Mouse (Mus musculus): ENCODE data around the gene Dtx3l. TPM values are rescaled to one million over a fixed set of nuclear protein-coding genes. Genes with fewer than 3 reads are reported as not detected.
"Not testable (repeated sequence)": the region's sequence is repeated elsewhere in the genome, so short reads cannot be mapped to it uniquely, and the experiment has no call there.

The Dtx3l gene
- polyA plus RNA-seq, 1 experiment, result 8.1 TPM

DNA sequence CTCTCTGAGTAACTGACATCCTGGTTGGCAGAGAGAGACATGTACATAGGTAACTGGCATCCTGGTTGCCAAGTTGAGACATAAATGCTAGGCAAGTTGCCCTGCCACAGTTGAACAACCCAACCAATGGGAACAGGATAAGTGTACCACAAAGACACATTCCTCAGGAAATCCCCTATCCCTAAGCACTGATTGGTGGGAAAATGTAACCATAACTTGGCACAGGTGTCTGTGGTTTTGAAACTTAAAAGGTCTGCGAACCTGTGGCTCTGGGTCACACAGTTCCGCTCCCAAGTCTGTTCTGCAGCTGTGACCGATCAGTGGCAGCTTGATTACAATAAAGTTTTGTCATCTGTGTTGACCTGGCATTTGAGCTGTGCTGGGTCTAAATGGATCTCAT lies 33.6 kb downstream of the Dtx3l start:
- Histone ChIP-seq H3K27me3 (ENCODE audit: control insufficient read depth, insufficient read depth, low read length) (no peaks in the 10 kb centered on the region), H3K27ac (ENCODE audit: insufficient read depth, low read length) (no peak overlapping the region), H3K36me3 (ENCODE audit: control insufficient read depth, insufficient read depth, low read length) (no peaks in the 10 kb centered on the region), H3K4me3 (ENCODE audit: extremely low read depth, insufficient read depth, insufficient read length) (no peak overlapping the region), H3K4me1 (ENCODE audit: control insufficient read depth, insufficient read depth, insufficient read length) (peaks cover 2% of the 10 kb centered on the region; the same call in 1 of the 2 replicates)
- WGBS, result 52% methylated on average over 3 of the region's 3 CpGs
- TF ChIP-seq CTCF (IDR thresholded peaks at IDR 0.05; ENCODE audit: extremely low read depth, insufficient read depth, insufficient read length, insufficient replicate concordance), result no peak
- TF ChIP-seq POLR2A (IDR thresholded peaks at IDR 0.05; ENCODE audit: low read depth, low read length), result no peak
- DNase-seq (ENCODE audit: low read depth in 1 of 2, low spot score in 2 of 2), result no peak

DNA sequence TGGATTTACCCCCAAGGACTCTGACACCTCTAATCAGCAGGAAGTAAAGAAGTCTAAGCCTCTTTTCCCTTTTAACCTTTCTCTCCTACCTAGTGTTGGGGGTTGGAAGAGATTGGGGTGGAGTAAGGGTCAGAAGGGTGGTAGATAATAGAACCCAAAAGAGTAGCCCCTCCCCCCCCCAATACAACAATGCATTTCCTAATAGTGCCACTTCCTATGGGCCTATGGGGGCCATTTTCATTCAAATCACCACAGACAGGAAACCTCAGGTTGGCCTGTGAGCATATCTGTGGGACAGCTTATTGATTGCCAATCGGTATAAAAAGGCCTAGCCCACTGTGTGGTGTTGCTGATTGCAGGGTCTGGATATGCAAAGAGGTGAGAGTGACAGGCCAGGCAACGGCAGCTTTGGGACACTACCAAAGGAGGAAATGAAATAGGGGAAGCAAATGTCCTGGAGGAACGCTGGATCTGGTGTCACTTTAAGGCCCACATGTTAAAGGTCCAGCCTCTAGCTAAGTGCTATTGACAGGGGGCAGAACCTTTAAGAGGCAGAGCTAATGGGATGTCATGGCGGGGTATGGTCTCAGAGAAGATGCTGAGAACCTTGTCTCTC lies 34.7 kb downstream of the Dtx3l start:
- no peak for DNase-seq (ENCODE audit: low read depth in 1 of 2, low spot score in 2 of 2)
- no peak for TF ChIP-seq POLR2A (IDR thresholded peaks at IDR 0.05; ENCODE audit: low read depth, low read length)
- no peak for TF ChIP-seq CTCF (IDR thresholded peaks at IDR 0.05; ENCODE audit: extremely low read depth, insufficient read depth, insufficient read length, insufficient replicate concordance)
- Histone ChIP-seq H3K36me3 (ENCODE audit: control insufficient read depth, insufficient read depth, low read length) (no peaks in the 10 kb centered on the region), H3K27ac (ENCODE audit: insufficient read depth, low read length) (no peak overlapping the region), H3K27me3 (ENCODE audit: control insufficient read depth, insufficient read depth, low read length) (no peaks in the 10 kb centered on the region), H3K4me1 (ENCODE audit: control insufficient read depth, insufficient read depth, insufficient read length) (peaks cover 2% of the 10 kb centered on the region; the same call in 1 of the 2 replicates), H3K4me3 (ENCODE audit: extremely low read depth, insufficient read depth, insufficient read length) (no peak overlapping the region)
- WGBS, result 56% methylated on average over 4 of the region's 4 CpGs

DNA sequence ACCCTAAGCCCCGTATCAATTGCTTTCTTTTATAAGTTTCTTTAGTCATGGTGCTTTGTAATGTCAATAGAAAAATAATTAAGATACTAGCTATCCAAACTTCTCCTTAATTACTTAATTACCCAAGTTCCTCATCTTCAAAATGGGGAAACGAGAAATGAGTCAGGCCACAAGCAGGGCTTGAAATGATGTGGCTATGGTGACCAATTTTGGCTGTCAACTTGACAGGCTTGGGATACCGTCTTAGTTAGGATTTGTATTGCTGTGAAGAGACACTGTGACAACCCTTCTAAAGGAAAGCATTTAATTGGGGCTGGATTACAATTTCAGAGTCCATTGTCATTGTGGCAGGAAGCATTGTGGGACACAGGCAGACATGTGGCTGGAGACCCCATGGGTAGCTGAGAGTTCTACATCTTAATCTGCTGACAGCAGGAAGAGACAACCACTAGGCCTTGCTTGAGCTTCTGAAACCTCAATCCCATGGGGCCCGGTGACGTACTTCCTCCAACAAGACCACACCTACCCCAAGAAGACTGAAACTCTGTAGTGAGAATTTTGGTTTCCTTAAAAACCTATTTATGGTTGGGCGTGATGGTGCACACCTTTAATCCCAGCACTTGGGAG lies 35.8 kb downstream of the Dtx3l start:
- no peak for DNase-seq (ENCODE audit: low read depth in 1 of 2, low spot score in 2 of 2)
- Histone ChIP-seq H3K4me3 (ENCODE audit: extremely low read depth, insufficient read depth, insufficient read length) (no peak overlapping the region), H3K4me1 (ENCODE audit: control insufficient read depth, insufficient read depth, insufficient read length) (peaks cover 2% of the 10 kb centered on the region; the same call in 1 of the 2 replicates), H3K27ac (ENCODE audit: insufficient read depth, low read length) (no peak overlapping the region), H3K36me3 (ENCODE audit: control insufficient read depth, insufficient read depth, low read length) (no peaks in the 10 kb centered on the region), H3K27me3 (ENCODE audit: control insufficient read depth, insufficient read depth, low read length) (no peaks in the 10 kb centered on the region)
- 64% methylated on average over 6 of the region's 6 CpGs for WGBS
- TF ChIP-seq CTCF (IDR thresholded peaks at IDR 0.05; ENCODE audit: extremely low read depth, insufficient read depth, insufficient read length, insufficient replicate concordance), result no peak
- no peak for TF ChIP-seq POLR2A (IDR thresholded peaks at IDR 0.05; ENCODE audit: low read depth, low read length)

DNA sequence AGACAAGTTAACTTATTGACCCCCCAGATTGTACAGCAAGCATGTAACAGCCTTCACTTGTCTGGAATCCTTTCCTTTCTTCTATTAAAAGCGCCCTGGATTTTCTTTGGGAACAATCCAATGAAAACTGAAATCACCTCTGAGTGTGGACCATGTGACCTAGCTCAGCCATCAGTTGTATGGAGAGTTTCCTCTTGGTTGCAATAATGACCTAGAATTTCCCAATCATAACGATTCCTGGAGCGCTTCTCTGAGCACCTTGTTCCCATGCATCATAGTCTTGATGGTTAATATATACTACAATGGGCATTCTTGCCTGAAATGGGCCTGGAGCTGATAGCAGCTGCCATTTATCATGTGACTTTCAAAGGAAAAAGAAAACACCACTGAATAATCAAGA lies 38.4 kb downstream of the Dtx3l start:
- DNase-seq (ENCODE audit: low read depth in 1 of 2, low spot score in 2 of 2), result no peak
- H3K4me1 ChIP-seq (ENCODE audit: control insufficient read depth, insufficient read depth, insufficient read length), result peaks cover 2% of the 10 kb centered on the region; the same call in 1 of the 2 replicates
- TF ChIP-seq POLR2A (IDR thresholded peaks at IDR 0.05; ENCODE audit: low read depth, low read length) (no peak), CTCF (IDR thresholded peaks at IDR 0.05; ENCODE audit: extremely low read depth, insufficient read depth, insufficient read length, insufficient replicate concordance) (no peak)
- 85% methylated on average over 3 of the region's 3 CpGs for WGBS
- H3K27ac ChIP-seq (ENCODE audit: insufficient read depth, low read length), result no peak overlapping the region
- H3K27me3 ChIP-seq (ENCODE audit: control insufficient read depth, insufficient read depth, low read length), result no peaks in the 10 kb centered on the region
- no peak overlapping the region for H3K4me3 ChIP-seq (ENCODE audit: extremely low read depth, insufficient read depth, insufficient read length)
- H3K36me3 ChIP-seq (ENCODE audit: control insufficient read depth, insufficient read depth, low read length), result no peaks in the 10 kb centered on the region

DNA sequence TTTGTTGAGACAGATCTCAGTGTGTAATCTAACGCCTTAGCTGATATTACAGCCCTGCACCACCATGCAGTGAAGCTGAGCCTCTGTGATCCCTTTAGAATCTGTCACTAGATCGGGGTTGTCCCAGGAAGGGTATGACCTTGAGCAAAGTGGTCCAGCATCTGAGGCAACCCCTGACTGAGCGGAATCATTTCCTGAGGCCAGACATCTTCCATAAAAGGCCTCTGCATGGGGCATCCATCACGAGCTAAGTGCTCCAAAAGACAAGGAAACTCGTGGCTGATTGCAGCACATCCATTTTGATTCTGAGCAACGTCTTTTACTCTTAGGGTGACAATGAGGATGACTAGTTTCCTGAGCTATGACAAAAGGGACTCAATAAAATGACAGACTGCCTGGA lies 44.0 kb downstream of the Dtx3l start:
- TF ChIP-seq POLR2A (IDR thresholded peaks at IDR 0.05; ENCODE audit: low read depth, low read length) (no peak), CTCF (IDR thresholded peaks at IDR 0.05; ENCODE audit: extremely low read depth, insufficient read depth, insufficient read length, insufficient replicate concordance) (no peak)
- DNase-seq (ENCODE audit: low read depth in 1 of 2, low spot score in 2 of 2), result no peak
- WGBS, result 83% methylated on average over 6 of the region's 6 CpGs

DNA sequence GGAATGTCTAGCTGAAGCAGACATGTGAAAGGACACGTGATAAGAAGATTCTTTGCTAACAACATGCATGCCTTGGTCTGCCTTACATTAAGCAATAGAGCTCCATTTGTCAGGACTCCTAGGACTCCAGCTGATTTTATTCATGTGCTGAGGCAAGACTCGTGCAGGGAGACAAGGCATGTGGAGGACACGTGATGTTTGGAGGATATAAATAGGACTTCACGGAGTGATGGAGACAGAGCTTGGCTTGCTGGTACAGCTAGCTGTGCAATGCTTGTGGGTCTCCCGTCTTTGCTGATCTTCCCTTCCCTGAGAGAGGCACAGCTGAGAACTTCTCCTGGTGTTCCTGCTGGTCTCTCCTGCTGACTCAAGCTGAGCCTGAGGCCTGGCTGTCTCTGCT lies 47.3 kb downstream of the Dtx3l start:
- H3K4me1 ChIP-seq (ENCODE audit: control insufficient read depth, insufficient read depth, insufficient read length); H3K4me3 ChIP-seq (ENCODE audit: extremely low read depth, insufficient read depth, insufficient read length); H3K27ac ChIP-seq (ENCODE audit: insufficient read depth, low read length); H3K36me3 ChIP-seq (ENCODE audit: control insufficient read depth, insufficient read depth, low read length); DNase-seq (ENCODE audit: low read depth in 1 of 2, low spot score in 2 of 2); H3K27me3 ChIP-seq (ENCODE audit: control insufficient read depth, insufficient read depth, low read length): not testable (repeated sequence)
- WGBS, result 96% methylated on average over 5 of the region's 5 CpGs

More for the DNA sequence above, 44.0 kb downstream of the Dtx3l start:
- Histone ChIP-seq H3K4me3 (ENCODE audit: extremely low read depth, insufficient read depth, insufficient read length) (no peak overlapping the region), H3K36me3 (ENCODE audit: control insufficient read depth, insufficient read depth, low read length) (no peaks in the 10 kb centered on the region), H3K27me3 (ENCODE audit: control insufficient read depth, insufficient read depth, low read length) (no peaks in the 10 kb centered on the region), H3K4me1 (ENCODE audit: control insufficient read depth, insufficient read depth, insufficient read length) (no peaks in the 10 kb centered on the region), H3K27ac (ENCODE audit: insufficient read depth, low read length) (no peak overlapping the region)

DNA sequence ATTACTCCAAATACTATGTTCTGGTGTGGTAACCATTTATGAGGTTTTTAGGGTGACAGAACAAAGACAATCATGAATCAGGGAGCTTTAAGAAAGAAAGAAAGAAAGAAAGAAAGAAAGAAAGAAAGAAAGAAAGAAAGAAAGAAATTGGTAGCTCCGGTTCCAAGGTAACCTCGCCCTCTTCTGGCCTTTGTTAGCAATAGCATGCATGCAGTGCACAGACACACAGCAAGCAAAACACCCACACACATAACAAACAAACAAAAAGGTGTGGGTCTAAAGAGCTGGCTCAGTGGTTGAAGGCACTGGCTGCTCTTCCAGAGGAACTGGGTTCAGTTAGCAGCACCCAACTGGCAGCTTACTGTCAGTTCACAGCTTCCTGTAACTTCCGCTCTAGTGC lies 48.3 kb downstream of the Dtx3l start:
- H3K27me3 ChIP-seq (ENCODE audit: control insufficient read depth, insufficient read depth, low read length), result no peaks in the 10 kb centered on the region
- H3K4me3 ChIP-seq (ENCODE audit: extremely low read depth, insufficient read depth, insufficient read length), result no peak overlapping the region
- H3K36me3 ChIP-seq (ENCODE audit: control insufficient read depth, insufficient read depth, low read length), result no peaks in the 10 kb centered on the region
- TF ChIP-seq POLR2A (IDR thresholded peaks at IDR 0.05; ENCODE audit: low read depth, low read length) (no peak), CTCF (IDR thresholded peaks at IDR 0.05; ENCODE audit: extremely low read depth, insufficient read depth, insufficient read length, insufficient replicate concordance) (no peak)
- H3K4me1 ChIP-seq (ENCODE audit: control insufficient read depth, insufficient read depth, insufficient read length), result no peaks in the 10 kb centered on the region
- H3K27ac ChIP-seq (ENCODE audit: insufficient read depth, low read length), result no peak overlapping the region
- 78% methylated on average over 3 of the region's 3 CpGs for WGBS
- DNase-seq (ENCODE audit: low read depth in 1 of 2, low spot score in 2 of 2), result no peak
